Mouse (Mus musculus): ENCODE data around the gene Pts.

Pts gene

DNA sequence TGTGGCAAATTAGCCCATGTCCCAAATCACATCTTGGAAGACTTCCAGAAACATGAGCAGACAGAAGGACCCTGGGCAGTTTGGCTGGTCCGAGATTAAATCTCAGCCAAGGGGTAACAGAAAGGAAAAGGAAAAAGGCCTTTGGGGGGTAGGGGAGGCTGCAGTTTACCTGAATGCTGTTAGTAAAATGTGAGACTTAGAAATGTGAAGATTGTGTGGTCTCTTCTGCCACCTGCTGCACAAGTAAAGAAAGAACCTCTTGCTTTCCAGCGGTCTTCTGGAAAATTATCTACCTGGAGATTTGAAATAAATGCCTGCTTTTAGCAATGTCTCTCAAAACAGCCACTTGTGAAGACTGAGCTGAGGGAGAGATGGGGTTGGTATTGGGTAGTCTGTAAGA, 2.4 kb upstream of the Pts start:
- DNase-seq (ENCODE audit: extremely low spot score) = peak; percentile 14

- DNase-seq (ENCODE audit: extremely low spot score) = no peak
Observed at GRCm38 (mm10) chr9:50527860-50528259, 664 bp downstream of the Pts start.

GRCm38 (mm10) chr9:50525585-50525984, 2.9 kb downstream of the Pts start:
- DNase-seq (ENCODE audit: extremely low spot score) = no peak

- DNase-seq (ENCODE audit: extremely low spot score) = no peak
Observed at GRCm38 (mm10) chr9:50524936-50525335, 3.6 kb downstream of the Pts start.

DNA sequence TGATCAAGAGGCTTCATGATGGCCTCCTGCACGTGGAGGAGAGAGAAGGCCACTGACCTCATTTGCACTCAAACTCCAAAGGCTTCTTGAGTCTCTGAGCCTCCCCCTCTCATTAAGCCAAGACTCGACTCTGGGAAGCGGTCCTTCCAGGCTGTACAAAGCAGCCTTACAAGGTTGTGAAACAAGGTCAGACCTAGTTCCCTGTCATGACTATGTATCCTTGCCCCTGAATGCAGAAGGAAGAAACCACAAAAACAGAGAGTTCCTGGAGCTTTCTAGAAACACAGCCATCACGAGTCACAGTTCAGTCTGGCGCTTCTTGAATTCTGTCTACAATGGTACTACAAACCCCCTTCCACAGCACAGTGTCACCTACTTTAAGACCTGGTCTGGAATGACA, 6.0 kb downstream of the Pts start:
- DNase-seq (ENCODE audit: extremely low spot score) = no peak

- DNase-seq (ENCODE audit: extremely low spot score) = no peak
Observed at GRCm38 (mm10) chr9:50521562-50521961, 7.0 kb downstream of the Pts start.

DNA sequence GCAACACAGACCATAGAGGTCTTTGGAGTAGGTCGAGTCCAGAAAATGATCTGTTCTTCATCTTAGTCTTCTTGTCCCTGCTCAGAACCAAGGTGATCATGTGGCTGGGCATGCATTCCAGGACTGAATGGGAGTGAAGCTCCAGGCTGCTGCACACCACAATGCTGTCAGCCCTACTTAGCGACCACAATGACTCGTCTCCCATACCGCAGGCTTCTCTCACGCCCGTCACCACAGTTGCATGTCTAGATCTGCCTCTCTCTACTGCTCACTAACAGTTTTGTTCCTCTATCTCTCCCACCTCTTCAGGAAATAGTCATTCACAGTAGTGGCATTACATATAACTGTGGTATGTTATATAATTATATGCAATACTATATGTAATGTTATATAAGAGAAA, 7.8 kb downstream of the Pts start:
- DNase-seq (ENCODE audit: extremely low spot score) = no peak

- DNase-seq (ENCODE audit: extremely low spot score) = peak; percentile 29
Observed at GRCm38 (mm10) chr9:50518781-50519180, 9.7 kb downstream of the Pts start.

GRCm38 (mm10) chr9:50515462-50515861, 13.1 kb downstream of the Pts start:
- DNase-seq (ENCODE audit: extremely low spot score) = no peak

DNA sequence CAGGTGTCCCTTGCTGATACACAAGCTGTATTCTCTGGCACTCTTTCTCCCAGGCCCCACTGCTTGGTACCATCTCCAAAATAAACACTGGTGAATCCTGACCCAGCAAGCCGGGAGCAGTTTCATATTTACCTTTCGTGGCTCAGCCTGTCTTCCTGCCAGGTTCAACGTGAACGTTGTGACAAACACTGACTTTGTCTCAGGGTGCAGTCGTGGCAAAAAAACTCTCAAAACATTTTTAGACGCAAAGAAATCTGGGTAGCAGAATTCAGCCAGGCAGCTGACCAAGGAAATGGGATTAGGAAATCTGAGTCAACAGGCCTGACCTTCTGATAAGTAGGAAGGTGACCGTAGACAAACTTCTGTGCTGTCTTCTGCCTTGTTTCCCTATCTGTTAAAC, 21.0 kb downstream of the Pts start:
- DNase-seq (ENCODE audit: extremely low spot score) = no peak

- no peak for DNase-seq (ENCODE audit: extremely low spot score)
Observed at GRCm38 (mm10) chr9:50505405-50505804, 23.1 kb downstream of the Pts start.

- DNase-seq (ENCODE audit: extremely low spot score) = no peak
Observed at GRCm38 (mm10) chr9:50502949-50503348, 25.6 kb downstream of the Pts start.

- DNase-seq (ENCODE audit: extremely low spot score) = peak; percentile 65
Observed at GRCm38 (mm10) chr9:50500974-50501501, 27.5 kb downstream of the Pts start.

- no peak for DNase-seq (ENCODE audit: extremely low spot score)
Observed at GRCm38 (mm10) chr9:50500467-50500973, 28.0 kb downstream of the Pts start.

DNA sequence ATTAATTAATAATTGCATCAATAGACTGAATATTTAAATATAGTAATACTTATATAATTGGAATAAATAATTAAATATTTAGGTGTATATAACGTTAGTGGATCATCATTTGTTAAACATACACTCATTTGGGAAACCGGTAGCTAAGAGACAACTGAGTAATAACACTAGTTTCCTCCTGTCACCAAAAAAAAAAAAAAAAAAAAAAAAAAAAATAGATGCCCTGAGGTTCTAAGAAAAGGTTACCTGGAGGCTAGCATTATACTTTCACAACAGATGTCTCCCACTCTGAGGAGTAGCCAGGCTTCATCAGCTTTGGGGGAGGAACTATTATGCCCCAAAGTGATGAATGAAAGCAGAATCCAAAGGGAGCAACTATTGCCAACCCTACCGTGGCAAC, 28.7 kb downstream of the Pts start:
- no peak for DNase-seq (ENCODE audit: extremely low spot score)

DNA sequence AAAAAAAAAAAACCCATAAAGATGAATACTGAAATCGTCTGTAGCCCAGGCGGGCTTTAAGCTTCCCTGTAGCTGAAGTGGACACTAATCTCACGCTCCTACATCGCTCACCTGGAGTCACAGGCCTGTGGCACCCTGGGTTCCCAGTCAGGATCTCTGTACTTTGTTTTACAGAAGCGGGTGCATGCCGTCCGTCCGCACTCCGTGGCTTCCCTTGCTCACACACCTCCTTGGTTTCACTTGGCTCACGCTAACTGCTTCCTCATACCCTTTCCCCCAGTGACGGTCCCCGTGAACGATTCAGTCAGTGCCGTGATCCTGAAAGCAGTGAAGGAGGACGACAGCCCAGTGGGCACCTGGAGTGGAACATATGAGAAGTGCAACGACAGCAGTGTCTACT, 29.7 kb downstream of the Pts start:
- DNase-seq (ENCODE audit: extremely low spot score) = no peak

DNA sequence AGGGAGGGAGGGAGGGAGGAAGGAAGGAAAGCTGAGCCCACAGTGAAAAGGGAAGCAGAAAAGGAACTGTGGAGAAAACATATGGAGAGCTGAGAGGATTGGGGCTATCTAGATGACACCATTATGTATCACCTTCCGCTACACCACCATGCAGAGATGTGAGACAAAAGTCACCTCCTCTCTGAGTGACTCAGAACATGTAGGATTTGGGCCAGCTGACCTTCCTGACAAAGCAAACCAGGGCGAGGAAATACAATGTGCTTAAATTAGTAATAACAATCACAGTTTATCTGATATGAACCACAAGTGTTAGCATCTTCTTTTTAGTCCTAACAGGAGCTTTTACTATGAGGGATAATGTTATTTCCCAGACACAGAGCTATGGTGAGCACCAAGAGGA, 31.0 kb downstream of the Pts start:
- no peak for DNase-seq (ENCODE audit: extremely low spot score)

DNA sequence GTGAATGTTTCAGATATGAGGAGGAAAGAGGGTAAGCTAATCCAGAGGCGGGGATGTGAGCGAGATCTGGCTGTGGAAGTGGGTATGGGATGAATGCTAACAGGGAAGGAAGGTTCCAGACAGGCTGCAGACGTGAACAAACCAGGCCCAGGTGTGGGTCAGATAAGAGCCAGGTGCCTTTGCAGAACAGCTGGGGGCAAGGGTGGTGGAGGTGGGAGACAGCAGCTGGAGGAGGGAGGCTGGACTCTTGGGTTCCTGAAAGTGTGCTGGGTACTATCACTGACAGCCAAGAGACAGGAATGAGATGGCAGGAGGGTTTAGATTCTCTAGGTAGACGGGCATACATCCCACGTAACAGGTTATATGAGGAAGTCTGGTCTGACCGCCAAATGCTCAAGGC, 31.4 kb downstream of the Pts start:
- no peak for DNase-seq (ENCODE audit: extremely low spot score)

DNA sequence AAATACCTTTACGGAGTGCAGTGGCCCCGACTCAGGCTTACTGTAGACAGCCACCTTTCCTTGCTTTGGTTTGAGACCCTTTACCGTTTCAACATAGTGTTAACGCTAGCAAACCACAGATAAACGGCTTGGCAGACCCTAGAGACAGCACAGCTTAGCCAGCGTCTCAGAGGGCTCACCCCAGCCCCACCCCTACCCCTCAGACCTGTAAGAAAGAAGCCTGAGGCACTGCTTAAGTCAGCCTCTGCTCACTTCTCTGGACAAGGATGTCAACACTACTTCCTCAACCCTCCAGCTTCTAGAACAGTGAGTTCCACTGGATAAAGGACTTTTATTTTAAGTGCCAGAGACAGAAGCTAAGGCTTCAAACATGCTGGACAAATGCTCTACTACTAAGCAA, 32.0 kb downstream of the Pts start:
- DNase-seq (ENCODE audit: extremely low spot score) = no peak

- no peak for DNase-seq (ENCODE audit: extremely low spot score)
Observed at GRCm38 (mm10) chr9:50496151-50496505, 32.4 kb downstream of the Pts start.

- no peak for DNase-seq (ENCODE audit: extremely low spot score)
Observed at GRCm38 (mm10) chr9:50495405-50496150, 32.9 kb downstream of the Pts start.

DNA sequence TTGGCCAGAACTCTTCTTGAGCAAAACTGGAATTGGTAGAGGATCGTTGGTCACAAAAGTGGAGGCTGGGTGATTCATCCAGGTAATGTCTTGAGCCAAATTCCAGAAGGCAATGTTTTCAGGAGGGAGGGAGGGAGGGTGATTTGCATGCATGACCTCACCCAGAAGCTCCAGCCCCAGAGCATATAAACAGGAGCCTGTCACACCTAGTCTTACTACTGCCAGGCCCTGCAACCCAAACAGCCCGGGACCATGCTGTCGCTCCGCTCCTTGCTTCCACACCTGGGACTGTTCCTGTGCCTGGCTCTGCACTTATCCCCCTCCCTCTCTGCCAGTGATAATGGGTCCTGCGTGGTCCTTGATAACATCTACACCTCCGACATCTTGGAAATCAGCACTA, 34.2 kb downstream of the Pts start, which contains the start of gene Plet1:
TSS of gene Plet1 (plus strand) at position 215 of the 400 bp plus-strand sequence.
- DNase-seq (ENCODE audit: extremely low spot score) = no peak

GRCm38 (mm10) chr9:50493777-50494176, 34.7 kb downstream of the Pts start:
- no peak for DNase-seq (ENCODE audit: extremely low spot score)
